Mouse (Mus musculus): ENCODE data around the gene Ppp1r9a.

The Ppp1r9a gene

GRCm38 (mm10) chr6:5167051-5167677 lies 264.4 kb downstream of the Ppp1r9a start:
- no peak for DNase-seq

- no peak for DNase-seq
These were observed 265.4 kb downstream of the Ppp1r9a start for GRCm38 (mm10) chr6:5168158-5168557.

- no peak for DNase-seq
These were observed 268.7 kb downstream of the Ppp1r9a start for GRCm38 (mm10) chr6:5171418-5171817.

DNA sequence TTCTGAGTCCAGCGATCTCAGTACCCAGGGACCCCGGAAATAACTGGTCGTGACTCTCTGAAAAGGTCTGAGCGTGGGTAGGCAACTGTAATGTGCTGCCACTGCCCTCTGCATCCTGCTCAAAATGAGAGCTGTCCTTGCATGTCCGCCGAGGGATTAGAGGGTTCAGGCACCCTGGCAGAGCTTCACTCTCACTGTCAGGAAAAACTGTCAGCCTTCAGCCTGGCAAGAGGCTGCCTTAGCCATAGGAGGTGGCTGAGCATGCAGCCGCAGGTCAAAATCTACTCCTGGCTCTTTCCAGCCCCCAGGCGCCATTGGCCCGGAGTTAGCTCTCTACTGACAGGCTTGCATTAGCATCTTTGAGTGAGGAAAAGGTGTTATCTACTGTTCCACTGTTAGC lies 269.9 kb downstream of the Ppp1r9a start:
- no peak for DNase-seq

GRCm38 (mm10) chr6:5174179-5174812 lies 271.6 kb downstream of the Ppp1r9a start:
- no peak for DNase-seq

DNA sequence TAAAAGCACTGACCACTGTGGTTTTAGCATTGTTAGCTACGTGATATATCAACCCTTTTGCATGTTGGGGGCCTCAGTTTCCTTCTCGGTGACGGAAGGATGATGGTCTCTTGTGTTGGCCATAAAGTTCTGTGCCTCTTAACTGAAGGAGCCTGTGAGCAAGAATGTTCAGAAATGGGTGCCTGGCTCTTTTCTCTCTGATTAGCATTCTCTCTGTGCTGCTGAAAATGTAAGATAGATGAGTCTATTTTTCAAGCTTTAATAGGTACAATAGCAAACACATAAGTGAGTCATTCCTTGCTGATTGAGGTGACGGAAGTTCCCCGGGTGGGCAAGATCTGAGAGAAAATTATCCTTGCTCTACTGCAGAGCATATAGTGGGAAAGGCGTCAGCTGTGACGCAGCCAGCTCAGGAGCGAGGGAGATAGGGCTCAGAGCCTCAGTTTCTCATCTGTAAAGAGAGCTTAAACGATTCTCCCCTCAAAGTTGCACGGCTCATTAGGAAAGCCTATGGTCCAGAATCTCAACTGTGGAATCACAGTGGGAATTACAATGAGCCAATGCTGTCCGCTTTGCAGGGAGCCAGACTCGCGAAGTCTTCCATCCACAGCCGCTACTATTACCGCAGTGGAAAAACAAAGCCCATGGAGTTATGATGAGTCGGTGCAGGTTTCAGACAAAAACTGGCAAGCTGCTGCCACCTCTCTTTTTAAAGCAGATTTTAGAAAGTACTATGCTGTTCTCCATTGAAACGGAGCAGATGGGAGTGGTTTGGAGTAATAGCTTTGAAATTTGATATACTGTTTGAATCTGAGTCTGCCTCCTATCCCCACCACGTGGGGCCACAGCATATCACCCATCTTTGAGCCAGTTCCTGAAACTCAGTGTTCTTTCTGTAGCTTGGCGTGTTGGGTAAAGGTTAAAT lies 275.5 kb downstream of the Ppp1r9a start:
- no peak for DNase-seq

- no peak for DNase-seq
These were observed 276.5 kb downstream of the Ppp1r9a start for GRCm38 (mm10) chr6:5179189-5179588.

GRCm38 (mm10) chr6:5180645-5181044 lies 277.9 kb downstream of the Ppp1r9a start:
- no peak for DNase-seq

- DNase-seq, result no peak
These were observed 283.7 kb downstream of the Ppp1r9a start for GRCm38 (mm10) chr6:5186229-5186950.

DNA sequence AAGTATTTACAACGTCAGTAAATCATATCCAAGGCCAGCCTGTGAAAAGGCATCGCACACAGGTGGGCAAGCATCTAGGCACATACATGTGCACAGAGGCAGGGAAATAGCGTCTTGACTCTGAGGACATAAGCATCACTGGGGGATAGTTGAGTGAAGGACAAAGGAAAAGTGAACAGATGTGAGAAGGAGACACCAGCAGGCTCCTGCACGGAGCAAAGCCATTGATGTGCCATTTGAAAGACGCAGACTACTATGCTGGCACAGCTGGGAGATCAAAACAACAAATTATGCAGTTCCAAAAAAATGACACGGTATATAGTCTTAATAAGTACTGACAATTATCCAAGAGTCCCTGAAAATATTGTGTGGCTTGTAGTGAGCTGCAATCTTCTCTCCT lies 284.9 kb downstream of the Ppp1r9a start:
- no peak for DNase-seq

- no peak for DNase-seq
These were observed 285.3 kb downstream of the Ppp1r9a start for GRCm38 (mm10) chr6:5188036-5188435.

- DNase-seq, result no peak
These were observed 286.2 kb downstream of the Ppp1r9a start for GRCm38 (mm10) chr6:5188938-5189337.

DNA sequence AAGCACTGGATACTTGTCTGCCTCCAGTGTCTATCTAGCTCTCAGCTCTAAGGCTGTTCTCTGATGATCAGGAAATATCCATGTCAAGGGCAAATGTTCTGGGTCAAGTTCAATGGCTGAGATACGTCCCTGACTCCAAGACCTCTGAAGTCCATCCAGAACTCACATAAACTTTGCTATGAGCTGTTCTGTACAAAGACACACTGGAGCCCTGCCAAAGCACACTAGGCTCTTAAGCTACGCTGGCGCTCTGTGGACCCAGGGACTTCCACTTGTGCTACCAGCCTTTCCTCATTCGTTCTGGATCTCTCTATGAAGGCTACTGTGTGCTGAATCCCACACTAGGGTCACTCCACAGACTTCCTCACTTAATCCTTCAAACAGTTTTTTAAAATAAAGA lies 286.8 kb downstream of the Ppp1r9a start:
- DNase-seq, result no peak

GRCm38 (mm10) chr6:5190761-5191160 lies 288.0 kb downstream of the Ppp1r9a start:
- DNase-seq, result no peak

GRCm38 (mm10) chr6:5193693-5194092 lies 291.0 kb downstream of the Ppp1r9a start, which contains the start of gene Pon1:
Pon1 (minus strand) TSS chr6:5193946.
- no peak for DNase-seq

DNA sequence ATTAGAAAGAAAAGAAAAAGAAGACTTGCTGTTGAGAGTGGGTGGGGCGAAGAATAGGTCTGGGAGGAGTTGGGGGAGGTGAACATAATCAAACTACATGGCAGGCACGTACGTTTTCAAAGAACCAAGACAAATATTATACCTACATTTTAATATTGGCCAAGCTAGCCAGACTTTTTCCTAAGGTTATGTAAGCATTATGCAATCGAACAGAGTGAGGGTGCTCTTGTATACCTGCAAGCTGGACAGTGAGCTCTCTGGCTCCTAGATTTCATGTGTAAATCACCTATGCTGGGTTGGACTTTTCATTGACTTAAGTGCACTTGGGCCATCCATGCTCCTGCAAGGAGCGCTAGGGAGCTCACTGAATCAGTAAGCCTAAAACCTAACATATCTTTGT lies 295.9 kb downstream of the Ppp1r9a start:
- no peak for DNase-seq

GRCm38 (mm10) chr6:5199376-5199905 lies 296.7 kb downstream of the Ppp1r9a start:
- DNase-seq, result no peak

DNA sequence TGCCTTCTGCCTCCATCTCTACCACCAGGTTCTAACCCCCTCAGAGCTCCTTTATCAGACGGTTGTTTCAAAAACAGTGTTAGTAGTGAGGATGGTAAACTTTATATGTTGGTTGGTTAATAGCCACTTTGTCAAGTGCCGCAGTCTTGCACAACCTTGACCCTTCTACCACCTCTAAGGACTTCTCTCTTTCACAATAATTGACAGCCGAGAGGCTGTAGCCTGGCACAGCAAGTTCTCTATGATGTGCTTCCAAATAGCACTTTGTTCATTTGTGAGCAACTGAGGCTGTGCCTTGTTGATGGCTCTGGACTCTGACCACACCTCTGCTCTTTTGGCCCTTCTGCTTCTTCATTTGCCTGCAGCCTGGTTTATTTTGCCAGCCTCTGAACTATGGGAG lies 297.2 kb downstream of the Ppp1r9a start:
- no peak for DNase-seq

- DNase-seq, result no peak
These were observed 305.1 kb downstream of the Ppp1r9a start for GRCm38 (mm10) chr6:5207817-5208216.

Data from kidney, adult 9 months (tissue).